Mouse (Mus musculus) stomach, embryonic 16.5 days (tissue): ENCODE measurements at regions not wholly inside any gene's neighbourhood (a gene's known extent, or its start where the extent isn't known, plus 50 kb on each side); places are given as distances from the start of the nearest gene placed in this dataset.

ENCODE experiments used
- ATAC-seq: fragments of 200-750 bp; cut with Nextera tagmentation; 2 replicates; pipeline ENCODE4 v1.8.0; 2017; ENCODE audit warnings: moderate number of reproducible peaks, moderate TSS enrichment; ENCODE audit not compliant: insufficient read depth, low FRiP score
- H3K27ac ChIP-seq: fragments of 300-500 bp; sonication (generic); 2 replicates; pipeline ENCODE4 v1.5.1; 2014; ENCODE audit warnings: low read length
- H3K27me3 ChIP-seq: fragments of 300-500 bp; sonication (generic); 2 replicates; pipeline ENCODE4 v1.6.1; 2014; ENCODE audit warnings: low read length, control low read depth, mixed read lengths; ENCODE audit not compliant: control insufficient read depth, insufficient read depth
- H3K36me3 ChIP-seq: fragments of 300-500 bp; sonication (generic); 2 replicates; pipeline ENCODE4 v1.6.1; 2014; ENCODE audit warnings: low read length; ENCODE audit not compliant: control insufficient read depth, insufficient read depth
- H3K4me1 ChIP-seq: fragments of 300-500 bp; sonication (generic); 2 replicates; pipeline ENCODE4 v1.6.1; 2014; ENCODE audit warnings: low read length, control low read depth, mixed read lengths; ENCODE audit not compliant: control insufficient read depth, insufficient read depth
- H3K4me2 ChIP-seq: fragments of 300-500 bp; sonication (generic); 2 replicates; pipeline ENCODE4 v1.6.1; 2014; ENCODE audit warnings: low read depth, low read length, mixed read lengths
- H3K4me3 ChIP-seq: fragments of 300-500 bp; sonication (generic); replicated peaks from 2 replicates; pipeline ENCODE4 v1.5.1; 2014; ENCODE audit warnings: mild to moderate bottlenecking, low read length
- H3K9ac ChIP-seq: fragments of 300-500 bp; sonication (generic); 2 replicates; pipeline ENCODE4 v1.6.1; 2014; ENCODE audit warnings: low read length
- H3K9me3 ChIP-seq: fragments of 300-500 bp; sonication (generic); replicated peaks from 2 replicates; pipeline ENCODE4 v1.6.1; 2016; ENCODE audit warnings: low read length, control low read depth; ENCODE audit not compliant: control insufficient read depth
- WGBS: fragments of 180-500 bp; shearing (Covaris S2); extraction: QIAGEN DNeasy Blood & Tissue Kit; methylation state at CpG from one replicate; pipeline ENCODE4 v1.1.7; 2014; 5-methylcytosine and 5-hydroxymethylcytosine counted together

- 69% methylated on average over 3 of the region's 3 CpGs for WGBS
- no peak for ATAC-seq
- H3K4me1 ChIP-seq = no peaks in the 10 kb centered on the region
- no peaks in the 10 kb centered on the region for H3K27me3 ChIP-seq
- no peaks in the 10 kb centered on the region for H3K36me3 ChIP-seq
- H3K4me2 ChIP-seq = no peak overlapping the region
- H3K27ac ChIP-seq = no peak overlapping the region
- H3K4me3 ChIP-seq = no peak overlapping the region
- no peak overlapping the region for H3K9ac ChIP-seq
- no peaks in the 10 kb centered on the region for H3K9me3 ChIP-seq
Observed at GRCm38 (mm10) chr5:80484676-80485075, 535.3 kb upstream of the Adgrl3 start.

- Histone ChIP-seq H3K4me2 (no peak overlapping the region), H3K27me3 (no peaks in the 10 kb centered on the region), H3K9ac (no peak overlapping the region), H3K4me3 (no peak overlapping the region), H3K9me3 (no peaks in the 10 kb centered on the region), H3K36me3 (no peaks in the 10 kb centered on the region), H3K4me1 (no peaks in the 10 kb centered on the region), H3K27ac (no peak overlapping the region)
- no peak for ATAC-seq
- 87% methylated on average over 1 of the region's 1 CpGs for WGBS
Observed at GRCm38 (mm10) chr5:80488332-80488731, 531.6 kb upstream of the Adgrl3 start.

GRCm38 (mm10) chr5:80508672-80509071 lies 511.3 kb upstream of the Adgrl3 start:
- Histone ChIP-seq H3K27me3 (no peaks in the 10 kb centered on the region), H3K9me3 (no peaks in the 10 kb centered on the region), H3K27ac (no peak overlapping the region), H3K4me1 (no peaks in the 10 kb centered on the region), H3K4me2 (no peak overlapping the region), H3K4me3 (no peak overlapping the region), H3K36me3 (no peaks in the 10 kb centered on the region), H3K9ac (no peak overlapping the region)
- no peak for ATAC-seq
- WGBS = 28% methylated on average over 2 of the region's 2 CpGs

DNA sequence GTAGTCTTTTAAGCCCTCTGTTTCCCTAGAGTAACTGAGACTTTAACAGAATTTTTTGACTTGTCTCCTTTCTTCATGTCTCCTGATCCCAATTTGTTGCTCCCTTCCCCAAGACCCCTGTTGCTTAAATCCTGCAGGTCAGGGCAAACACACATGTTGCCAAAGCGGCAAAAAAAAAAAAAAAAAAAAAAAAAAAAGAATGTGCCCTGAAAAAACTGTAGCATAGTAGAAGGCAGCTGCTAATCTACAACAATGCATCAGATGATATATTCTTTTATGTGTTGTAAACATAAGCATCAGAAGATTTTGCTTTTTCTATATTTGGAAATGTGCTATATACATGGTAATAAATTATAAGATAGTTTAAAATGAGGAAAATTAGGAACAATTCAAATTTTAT lies 479.9 kb upstream of the Adgrl3 start:
- Histone ChIP-seq H3K27ac (no peak overlapping the region), H3K27me3 (no peaks in the 10 kb centered on the region), H3K4me2 (no peak overlapping the region), H3K36me3 (no peaks in the 10 kb centered on the region), H3K9ac (no peak overlapping the region), H3K4me1 (no peaks in the 10 kb centered on the region), H3K4me3 (no peak overlapping the region), H3K9me3 (no peaks in the 10 kb centered on the region)
- no peak for ATAC-seq
- WGBS = 63% methylated on average over 1 of the region's 1 CpGs

DNA sequence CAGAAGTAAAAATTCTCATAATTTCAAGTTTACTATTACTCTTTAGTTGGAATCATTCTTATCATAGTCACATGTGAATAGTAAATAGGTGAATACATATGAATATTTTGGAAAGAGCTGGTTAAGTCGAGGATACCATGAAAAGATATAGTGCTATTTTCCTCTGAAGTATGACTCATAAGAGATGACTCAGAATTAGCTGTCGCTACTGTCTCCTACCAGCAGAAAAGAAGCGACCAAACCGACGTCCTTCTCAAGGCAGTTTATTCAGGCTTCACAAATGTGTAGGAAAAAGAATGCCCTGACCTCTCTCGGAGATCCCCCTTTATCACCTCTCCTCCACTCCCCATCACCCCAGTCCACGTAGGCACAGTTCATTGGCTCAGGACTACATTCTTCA lies 468.3 kb upstream of the Adgrl3 start:
- ATAC-seq = no peak
- H3K27me3 ChIP-seq = no peaks in the 10 kb centered on the region
- 70% methylated on average over 7 of the region's 7 CpGs for WGBS
- H3K4me1 ChIP-seq = no peaks in the 10 kb centered on the region
- H3K4me3 ChIP-seq = no peak overlapping the region
- no peaks in the 10 kb centered on the region for H3K36me3 ChIP-seq
- H3K9ac ChIP-seq = no peak overlapping the region
- H3K4me2 ChIP-seq = no peak overlapping the region
- no peaks in the 10 kb centered on the region for H3K9me3 ChIP-seq
- H3K27ac ChIP-seq = no peak overlapping the region

- WGBS = 70% methylated on average over 1 of the region's 1 CpGs
- H3K27ac ChIP-seq = no peak overlapping the region
- no peak overlapping the region for H3K4me2 ChIP-seq
- H3K36me3 ChIP-seq = no peaks in the 10 kb centered on the region
- no peaks in the 10 kb centered on the region for H3K27me3 ChIP-seq
- no peaks in the 10 kb centered on the region for H3K4me1 ChIP-seq
- H3K9me3 ChIP-seq = no peaks in the 10 kb centered on the region
- no peak for ATAC-seq
- H3K4me3 ChIP-seq = no peak overlapping the region
- no peak overlapping the region for H3K9ac ChIP-seq
Observed at GRCm38 (mm10) chr5:80578741-80579140, 441.2 kb upstream of the Adgrl3 start.

DNA sequence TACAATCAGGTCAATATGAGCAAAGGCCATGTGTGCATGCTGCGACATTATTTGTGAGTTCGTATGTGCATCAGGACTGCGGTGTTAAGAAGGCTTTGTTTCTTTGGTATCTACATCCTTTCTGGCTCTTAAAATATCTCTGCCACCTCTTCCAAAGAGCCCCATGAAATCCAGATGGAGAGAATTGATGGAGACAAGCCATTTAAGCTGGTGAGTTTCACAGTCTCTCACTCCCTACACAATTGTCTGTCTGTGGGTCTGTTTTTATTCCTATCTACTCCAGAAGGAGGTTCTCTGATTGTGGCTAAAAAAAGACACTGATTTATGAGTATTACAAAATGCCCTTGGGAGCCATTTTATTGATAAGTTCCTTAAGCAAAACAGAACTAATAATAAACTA lies 408.4 kb upstream of the Adgrl3 start:
- Histone ChIP-seq H3K4me2 (no peak overlapping the region), H3K27ac (no peak overlapping the region), H3K4me3 (no peak overlapping the region), H3K4me1 (no peaks in the 10 kb centered on the region), H3K36me3 (no peaks in the 10 kb centered on the region), H3K9ac (no peak overlapping the region), H3K27me3 (no peaks in the 10 kb centered on the region), H3K9me3 (no peaks in the 10 kb centered on the region)
- 89% methylated on average over 3 of the region's 3 CpGs for WGBS
- ATAC-seq = no peak

GRCm38 (mm10) chr5:80627225-80627624 lies 392.7 kb upstream of the Adgrl3 start:
- Histone ChIP-seq H3K27ac (no peak overlapping the region), H3K36me3 (no peaks in the 10 kb centered on the region), H3K27me3 (no peaks in the 10 kb centered on the region), H3K4me3 (no peak overlapping the region), H3K9ac (no peak overlapping the region), H3K4me1 (no peaks in the 10 kb centered on the region), H3K4me2 (no peak overlapping the region), H3K9me3 (no peaks in the 10 kb centered on the region)
- 43% methylated on average over 3 of the region's 3 CpGs for WGBS
- peak; percentile 66; the same call in 1 of the 2 replicates for ATAC-seq

DNA sequence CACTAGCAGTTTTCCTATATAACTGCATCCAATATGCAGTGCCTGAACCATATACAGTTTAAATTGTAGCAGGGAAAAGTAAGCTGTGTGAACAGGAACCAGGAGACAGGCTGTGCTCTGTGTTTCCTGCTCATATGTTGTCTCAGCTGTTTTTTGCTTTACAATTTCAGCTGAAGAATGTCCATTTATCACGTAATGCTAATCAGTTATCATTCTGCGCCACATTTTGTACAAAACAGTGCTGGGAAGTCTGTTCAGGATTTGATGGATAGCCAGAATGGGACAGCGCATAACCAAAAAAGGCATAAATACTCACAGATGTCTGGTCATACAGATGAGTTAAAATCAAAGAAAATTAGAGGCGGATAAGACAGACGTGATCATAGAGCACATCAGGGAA lies 360.9 kb upstream of the Adgrl3 start:
- WGBS = 38% methylated on average over 5 of the region's 5 CpGs
- peak; percentile 53 for ATAC-seq

GRCm38 (mm10) chr5:80659530-80659929 lies 360.4 kb upstream of the Adgrl3 start:
- 22% methylated on average over 3 of the region's 3 CpGs for WGBS
- no peaks in the 10 kb centered on the region for H3K27me3 ChIP-seq
- H3K36me3 ChIP-seq = no peaks in the 10 kb centered on the region
- no peak overlapping the region for H3K4me3 ChIP-seq
- H3K9ac ChIP-seq = no peak overlapping the region
- peak overlapping the region; percentile 29; the same call in 1 of the 2 replicates for H3K4me2 ChIP-seq
- peak; percentile 69; the same call in 1 of the 2 replicates for ATAC-seq
- H3K9me3 ChIP-seq = no peaks in the 10 kb centered on the region
- H3K4me1 ChIP-seq = no peaks in the 10 kb centered on the region
- no peak overlapping the region for H3K27ac ChIP-seq

More for the DNA sequence above, 360.9 kb upstream of the Adgrl3 start:
- no peaks in the 10 kb centered on the region for H3K27me3 ChIP-seq
- no peaks in the 10 kb centered on the region for H3K9me3 ChIP-seq
- H3K4me2 ChIP-seq = peak overlapping the region; percentile 29; the same call in 1 of the 2 replicates
- H3K9ac ChIP-seq = no peak overlapping the region
- H3K4me3 ChIP-seq = no peak overlapping the region
- H3K27ac ChIP-seq = 0 out of 2 replicates have a peak overlapping the region, but pooled peaks have one; percentile 10
- no peaks in the 10 kb centered on the region for H3K36me3 ChIP-seq
- no peaks in the 10 kb centered on the region for H3K4me1 ChIP-seq
